Mouse (Mus musculus) liver, embryonic 15.5 days (tissue): ENCODE measurements around the gene Trf. TPM values are rescaled to one million over a fixed set of nuclear protein-coding genes. Genes with fewer than 3 reads are reported as not detected.

ENCODE experiments used
- polyA plus RNA-seq: library from polyadenylated mRNA; unstranded; fragments of >200 nt; fragmentation: Nextera tagmentation; extraction: Ambion mirVana; gene quantifications from 2 replicates; pipeline ENCODE4 v1.2.1, GENCODE M21; 2015

Trf gene
- polyA plus RNA-seq, 1 experiment from 2014 or later: 10,865 TPM

Other genes with a start within 250 kb of the Trf start
- gene Slco2a1, start 241.7 kb downstream of the Trf start, polyA plus RNA-seq: 7.3 and 8.6 TPM in 2 replicates
- 0.18 and 0.30 TPM in 2 replicates for gene Rab6b, start 118.7 kb downstream of the Trf start, polyA plus RNA-seq
- gene Srprb, start 28.3 kb downstream of the Trf start, polyA plus RNA-seq: 18.9 and 22.5 TPM in 2 replicates
- 0.24 and 2.3 TPM in 2 replicates for gene Gm20425, start 137 bp downstream of the Trf start, polyA plus RNA-seq
- 74.2 and 96.0 TPM in 2 replicates for gene 1300017J02Rik, start 74.6 kb upstream of the Trf start, polyA plus RNA-seq
- gene Topbp1, start 74.8 kb upstream of the Trf start, polyA plus RNA-seq: 35.1 and 38.2 TPM in 2 replicates
- 42.4 and 45.4 TPM in 2 replicates for gene Cdv3, start 135.4 kb upstream of the Trf start, polyA plus RNA-seq
- 2.5 and 3.0 TPM in 2 replicates for gene Bfsp2, start 250.0 kb upstream of the Trf start, polyA plus RNA-seq